Mouse (Mus musculus): ENCODE measurements at regions not wholly inside any gene's neighbourhood (a gene's known extent, or its start where the extent isn't known, plus 50 kb on each side); places are given as distances from the start of the nearest gene placed in this dataset.

- Histone ChIP-seq H3K4me1 (replicated peaks; ENCODE audit: insufficient read depth, low read length) (no peaks in the 10 kb centered on the region), H3K27me3 (ENCODE audit: insufficient read depth, low read length) (no peaks in the 10 kb centered on the region), H3K9me3 (replicated peaks; ENCODE audit: low read length) (no peaks in the 10 kb centered on the region), H3K4me2 (ENCODE audit: low read length) (no peak overlapping the region), H3K4me3 (replicated peaks; ENCODE audit: low read depth, low read length) (no peak overlapping the region), H3K9ac (ENCODE audit: low read depth, low read length) (no peak overlapping the region), H3K36me3 (ENCODE audit: insufficient read depth, low read length) (no peaks in the 10 kb centered on the region), H3K27ac (no peak overlapping the region)
- TF ChIP-seq CTCF (IDR thresholded peaks at IDR 0.05; ENCODE audit: low read depth) = no peak
- DNase-seq (ENCODE audit: low spot score) = no peak
- no peak for ATAC-seq (replicated peaks; ENCODE audit: low FRiP score, low read depth)
- WGBS = 76% methylated on average over 6 of the region's 6 CpGs
Measured at GRCm38 (mm10) chr19:50087277-50087676, 591.2 kb downstream of the Sorcs1 start.

GRCm38 (mm10) chr19:50077427-50078040, 600.9 kb downstream of the Sorcs1 start:
- Histone ChIP-seq H3K27me3 (ENCODE audit: insufficient read depth, low read length) (no peaks in the 10 kb centered on the region), H3K4me1 (replicated peaks; ENCODE audit: insufficient read depth, low read length) (no peaks in the 10 kb centered on the region), H3K4me2 (ENCODE audit: low read length) (no peak overlapping the region), H3K4me3 (replicated peaks; ENCODE audit: low read depth, low read length) (no peak overlapping the region), H3K9me3 (replicated peaks; ENCODE audit: low read length) (no peaks in the 10 kb centered on the region), H3K27ac (no peak overlapping the region), H3K9ac (ENCODE audit: low read depth, low read length) (no peak overlapping the region), H3K36me3 (ENCODE audit: insufficient read depth, low read length) (no peaks in the 10 kb centered on the region)
- DNase-seq (ENCODE audit: low spot score) = no peak
- TF ChIP-seq CTCF (IDR thresholded peaks at IDR 0.05; ENCODE audit: low read depth) = no peak
- ATAC-seq (replicated peaks; ENCODE audit: low FRiP score, low read depth) = no peak
- 76% methylated on average over 6 of the region's 6 CpGs for WGBS

GRCm38 (mm10) chr19:50060448-50060847, 618.0 kb downstream of the Sorcs1 start:
- no peaks in the 10 kb centered on the region for H3K36me3 ChIP-seq (ENCODE audit: insufficient read depth, low read length)
- no peaks in the 10 kb centered on the region for H3K27me3 ChIP-seq (ENCODE audit: insufficient read depth, low read length)
- no peak overlapping the region for H3K4me2 ChIP-seq (ENCODE audit: low read length)
- no peak overlapping the region for H3K27ac ChIP-seq
- WGBS = 79% methylated on average over 6 of the region's 6 CpGs
- DNase-seq (ENCODE audit: low spot score) (no peak), ATAC-seq (replicated peaks; ENCODE audit: low FRiP score, low read depth) (no peak)
- no peak overlapping the region for H3K9ac ChIP-seq (ENCODE audit: low read depth, low read length)
- H3K9me3 ChIP-seq (replicated peaks; ENCODE audit: low read length) = no peaks in the 10 kb centered on the region
- no peak for TF ChIP-seq CTCF (IDR thresholded peaks at IDR 0.05; ENCODE audit: low read depth)
- H3K4me1 ChIP-seq (replicated peaks; ENCODE audit: insufficient read depth, low read length) = no peaks in the 10 kb centered on the region
- no peak overlapping the region for H3K4me3 ChIP-seq (replicated peaks; ENCODE audit: low read depth, low read length)

GRCm38 (mm10) chr19:50052910-50053309, 625.5 kb downstream of the Sorcs1 start:
- H3K9ac ChIP-seq (ENCODE audit: low read depth, low read length) = no peak overlapping the region
- no peaks in the 10 kb centered on the region for H3K4me1 ChIP-seq (replicated peaks; ENCODE audit: insufficient read depth, low read length)
- TF ChIP-seq CTCF (IDR thresholded peaks at IDR 0.05; ENCODE audit: low read depth) = no peak
- ATAC-seq (replicated peaks; ENCODE audit: low FRiP score, low read depth) = no peak
- WGBS = 86% methylated on average over 2 of the region's 2 CpGs
- H3K9me3 ChIP-seq (replicated peaks; ENCODE audit: low read length) = no peaks in the 10 kb centered on the region
- no peaks in the 10 kb centered on the region for H3K27me3 ChIP-seq (ENCODE audit: insufficient read depth, low read length)
- no peaks in the 10 kb centered on the region for H3K36me3 ChIP-seq (ENCODE audit: insufficient read depth, low read length)
- H3K4me2 ChIP-seq (ENCODE audit: low read length) = no peak overlapping the region
- no peak overlapping the region for H3K4me3 ChIP-seq (replicated peaks; ENCODE audit: low read depth, low read length)
- no peak for DNase-seq (ENCODE audit: low spot score)
- H3K27ac ChIP-seq = no peak overlapping the region

- Histone ChIP-seq H3K36me3 (ENCODE audit: insufficient read depth, low read length) (no peaks in the 10 kb centered on the region), H3K27me3 (ENCODE audit: insufficient read depth, low read length) (no peaks in the 10 kb centered on the region), H3K4me1 (replicated peaks; ENCODE audit: insufficient read depth, low read length) (no peaks in the 10 kb centered on the region), H3K27ac (no peak overlapping the region), H3K4me2 (ENCODE audit: low read length) (no peak overlapping the region), H3K4me3 (replicated peaks; ENCODE audit: low read depth, low read length) (no peak overlapping the region), H3K9ac (ENCODE audit: low read depth, low read length) (no peak overlapping the region), H3K9me3 (replicated peaks; ENCODE audit: low read length) (no peaks in the 10 kb centered on the region)
- TF ChIP-seq CTCF (IDR thresholded peaks at IDR 0.05; ENCODE audit: low read depth) = no peak
- ATAC-seq (replicated peaks; ENCODE audit: low FRiP score, low read depth) (no peak), DNase-seq (ENCODE audit: low spot score) (no peak)
- 56% methylated on average over 3 of the region's 3 CpGs for WGBS
Measured at GRCm38 (mm10) chr19:50045761-50046160, 632.7 kb downstream of the Sorcs1 start.

GRCm38 (mm10) chr19:50013659-50014058, 664.8 kb downstream of the Sorcs1 start:
- WGBS = 59% methylated on average over 2 of the region's 2 CpGs
- no peak for DNase-seq (ENCODE audit: low spot score)
- H3K9me3 ChIP-seq (replicated peaks; ENCODE audit: low read length) = no peaks in the 10 kb centered on the region

GRCm38 (mm10) chr19:50005248-50005647, 673.2 kb downstream of the Sorcs1 start:
- H3K36me3 ChIP-seq (ENCODE audit: insufficient read depth, low read length) = no peaks in the 10 kb centered on the region
- no peaks in the 10 kb centered on the region for H3K4me1 ChIP-seq (replicated peaks; ENCODE audit: insufficient read depth, low read length)
- H3K27me3 ChIP-seq (ENCODE audit: insufficient read depth, low read length) = no peaks in the 10 kb centered on the region
- WGBS = 58% methylated on average over 7 of the region's 7 CpGs
- TF ChIP-seq CTCF (IDR thresholded peaks at IDR 0.05; ENCODE audit: low read depth) = no peak
- H3K9me3 ChIP-seq (replicated peaks; ENCODE audit: low read length) = no peaks in the 10 kb centered on the region
- H3K4me2 ChIP-seq (ENCODE audit: low read length) = no peak overlapping the region
- no peak overlapping the region for H3K27ac ChIP-seq
- no peak overlapping the region for H3K4me3 ChIP-seq (replicated peaks; ENCODE audit: low read depth, low read length)
- no peak for ATAC-seq (replicated peaks; ENCODE audit: low FRiP score, low read depth)
- no peak overlapping the region for H3K9ac ChIP-seq (ENCODE audit: low read depth, low read length)
- no peak for DNase-seq (ENCODE audit: low spot score)

More at GRCm38 (mm10) chr19:50013659-50014058, 664.8 kb downstream of the Sorcs1 start:
- no peak overlapping the region for H3K27ac ChIP-seq
- no peaks in the 10 kb centered on the region for H3K4me1 ChIP-seq (replicated peaks; ENCODE audit: insufficient read depth, low read length)
- H3K4me2 ChIP-seq (ENCODE audit: low read length) = no peak overlapping the region
- no peak for TF ChIP-seq CTCF (IDR thresholded peaks at IDR 0.05; ENCODE audit: low read depth)
- H3K36me3 ChIP-seq (ENCODE audit: insufficient read depth, low read length) = no peaks in the 10 kb centered on the region
- H3K27me3 ChIP-seq (ENCODE audit: insufficient read depth, low read length) = no peaks in the 10 kb centered on the region
- no peak overlapping the region for H3K4me3 ChIP-seq (replicated peaks; ENCODE audit: low read depth, low read length)
- H3K9ac ChIP-seq (ENCODE audit: low read depth, low read length) = no peak overlapping the region
- ATAC-seq (replicated peaks; ENCODE audit: low FRiP score, low read depth) = no peak
